Mouse (Mus musculus) brain, embryonic 18.5 days (tissue): ENCODE data around the gene 2610021A01Rik.
"Not testable (repeated sequence)": the region's sequence is repeated elsewhere in the genome, so short reads cannot be mapped to it uniquely, and the experiment has no call there.

Source experiments
- DNase-seq: peaks from one replicate; pipeline ENCODE4 v3.0.0-alpha.2; 2012; ENCODE audit warnings: low read depth, low spot score

2610021A01Rik gene

GRCm38 (mm10) chr7:41599034-41599813, at the start of gene 2610021A01Rik:
TSS of gene 2610021A01Rik (plus strand) at chr7:41599230.
- DNase-seq: peak; percentile 84

DNA sequence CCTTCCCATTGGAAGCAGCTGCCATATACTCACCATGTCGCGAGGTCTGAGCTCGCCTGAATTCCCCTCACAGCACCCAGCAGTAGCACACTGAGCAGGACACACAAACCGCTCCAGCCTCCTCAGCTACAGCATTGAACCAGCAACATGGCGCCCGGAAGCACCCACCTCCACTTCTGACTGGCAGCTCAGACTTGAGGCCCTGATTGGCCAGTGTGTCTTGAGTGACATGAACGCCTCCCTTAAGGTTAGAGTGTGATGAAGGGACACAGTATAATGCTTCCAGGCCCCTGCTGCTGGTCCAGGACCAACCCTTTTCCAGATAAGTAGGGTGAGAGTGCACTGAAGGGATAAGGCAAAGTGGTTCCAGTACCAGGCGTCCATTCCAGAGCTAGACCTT, 38.3 kb upstream of the 2610021A01Rik start:
- DNase-seq: no peak

DNA sequence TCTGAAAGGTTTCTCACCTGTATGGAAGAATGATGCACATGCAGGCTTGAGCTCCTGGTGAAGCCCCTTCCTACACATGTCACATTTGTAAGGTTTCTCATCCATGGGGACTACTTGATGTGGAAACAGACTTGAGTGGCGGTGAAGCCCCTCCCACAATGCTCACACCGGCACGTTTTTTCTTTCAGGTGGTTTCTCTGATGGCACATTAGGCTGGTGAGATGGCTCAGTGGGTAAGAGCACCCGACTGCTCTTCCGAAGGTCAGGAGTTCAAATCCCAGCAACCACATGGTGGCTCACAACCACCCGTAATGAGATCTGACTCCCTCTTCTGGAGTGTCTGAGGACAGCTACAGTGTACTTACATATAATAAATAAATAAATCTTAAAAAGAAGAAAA, 25.5 kb upstream of the 2610021A01Rik start, which contains the start of gene Gm6871:
Gene Gm6871 (minus strand): TSS at position 101 of the 400 bp plus-strand sequence.
- not testable (repeated sequence) for DNase-seq

DNA sequence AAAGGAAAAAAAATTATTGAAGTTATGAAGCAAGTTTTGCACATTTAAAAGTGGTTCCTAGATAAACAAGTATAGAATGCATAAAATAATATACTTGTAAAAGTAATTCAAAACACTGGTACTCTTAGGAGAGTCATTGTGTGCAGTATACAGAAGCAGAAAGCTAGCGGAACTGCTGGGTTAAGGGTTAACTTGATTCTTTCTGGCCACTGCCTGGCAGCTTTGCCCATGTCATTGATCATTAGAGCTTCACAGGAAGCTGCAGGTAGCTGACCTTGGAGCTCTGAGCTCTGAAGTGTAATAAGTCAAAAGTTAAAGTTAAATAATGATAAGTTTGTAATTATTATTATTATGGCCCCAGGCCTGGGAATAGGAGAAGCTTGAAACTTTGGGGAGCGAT, 21.1 kb upstream of the 2610021A01Rik start:
- DNase-seq: no peak

DNA sequence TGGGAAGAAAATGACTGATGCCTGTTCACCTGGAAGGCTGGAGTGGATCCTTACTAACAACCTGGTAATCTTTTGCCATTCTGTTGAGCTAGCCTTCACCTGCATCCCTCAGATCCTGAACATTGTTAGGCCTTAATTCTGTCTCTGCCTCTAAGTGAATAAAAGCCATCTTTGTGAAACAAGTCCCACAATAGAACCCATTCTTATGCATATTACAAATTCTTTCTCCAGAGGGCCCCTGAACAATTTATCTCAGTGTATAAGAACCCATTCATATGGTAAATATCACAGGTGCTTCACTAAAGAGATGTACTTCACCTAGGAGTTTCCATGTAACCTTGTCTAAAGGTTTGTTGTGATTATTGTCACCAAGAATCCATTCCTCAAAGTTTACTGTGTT, 17.0 kb upstream of the 2610021A01Rik start:
- no peak for DNase-seq

DNA sequence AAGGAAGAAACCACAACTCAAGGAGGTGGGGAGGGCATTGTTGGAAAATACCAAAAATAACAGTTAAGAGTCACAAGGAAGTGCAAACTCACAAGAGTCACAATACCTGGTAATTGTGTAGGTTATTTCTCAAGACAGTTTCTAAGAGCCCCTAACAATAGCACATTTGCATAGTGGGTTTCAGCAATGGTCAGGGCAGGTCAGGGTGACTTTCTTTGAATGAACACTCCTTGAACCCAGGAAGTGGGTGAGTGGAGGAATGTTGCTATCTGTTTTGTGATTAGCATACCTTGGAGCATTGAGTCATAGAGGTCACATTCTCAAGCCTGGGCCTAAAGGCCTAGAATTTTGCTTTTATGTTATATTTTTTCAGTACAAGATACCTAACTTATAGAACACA, 11.2 kb upstream of the 2610021A01Rik start:
- not testable (repeated sequence) for DNase-seq

DNA sequence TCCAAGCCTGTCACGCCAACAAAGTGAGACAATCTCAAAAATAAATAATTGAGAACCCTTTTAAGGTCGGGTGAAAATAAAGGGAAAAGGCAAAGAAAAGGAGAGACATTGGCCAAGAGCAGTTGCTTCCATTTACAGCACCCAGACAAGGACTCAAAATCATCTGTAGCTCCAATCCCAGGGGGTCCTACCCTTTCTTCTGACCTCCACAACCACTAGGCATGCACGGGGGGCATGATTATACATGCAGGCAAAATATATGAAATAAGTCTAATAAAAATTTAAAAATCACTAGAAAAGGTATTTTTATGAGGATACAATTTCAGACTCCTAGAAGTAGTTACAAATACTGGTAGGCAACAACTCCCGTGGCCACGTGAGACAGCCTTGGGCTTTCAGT, 415 bp upstream of the 2610021A01Rik start:
- DNase-seq: no peak

DNA sequence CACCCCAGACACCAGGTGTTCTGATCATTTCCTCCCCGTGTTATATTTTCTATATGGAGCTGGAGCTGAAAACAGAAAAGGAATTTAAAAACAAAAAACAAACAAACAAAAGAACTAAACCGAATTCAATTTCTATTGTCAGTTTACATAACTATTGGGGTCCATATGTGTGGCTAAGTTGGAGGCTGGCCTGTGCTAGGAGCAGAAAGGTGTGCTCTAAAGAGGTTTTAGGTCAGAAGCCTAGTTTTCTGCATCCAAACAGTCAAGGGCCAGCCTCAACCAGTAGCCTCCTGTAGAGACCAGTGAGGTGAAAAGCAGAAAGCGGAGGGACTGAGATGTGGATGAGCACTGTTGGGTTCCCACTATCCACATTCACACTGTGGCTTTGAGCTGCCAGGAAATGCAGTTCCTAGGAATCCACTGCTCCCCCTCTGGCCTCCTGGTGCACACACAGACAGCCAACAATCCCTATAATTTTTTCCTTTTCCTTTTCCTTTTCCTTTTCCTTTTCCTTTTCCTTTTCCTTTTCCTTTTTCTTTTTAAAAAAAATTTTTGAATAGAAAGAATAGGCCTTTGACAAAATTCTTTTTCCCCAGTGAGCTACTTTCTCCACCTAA, 1.0 kb downstream of the 2610021A01Rik start:
- DNase-seq: no peak

DNA sequence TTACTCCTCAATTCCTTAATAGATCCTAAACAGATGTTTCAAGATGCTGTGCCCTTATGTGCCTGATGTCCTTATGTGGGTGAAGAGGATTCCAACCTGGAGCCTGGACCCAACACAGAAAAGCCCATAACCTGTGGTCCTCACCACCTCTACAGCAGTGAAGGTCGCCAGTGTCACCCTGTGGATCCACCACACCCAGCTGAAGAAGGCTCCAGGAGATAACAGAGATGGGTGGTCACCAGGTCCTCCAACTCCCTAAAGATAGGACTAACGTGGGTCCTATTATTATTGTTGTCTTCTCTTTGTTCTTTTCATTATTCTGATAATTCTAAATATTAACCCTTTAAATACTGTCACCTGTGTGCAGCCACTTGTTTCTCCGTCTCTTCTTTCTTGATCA, 12.6 kb downstream of the 2610021A01Rik start:
- DNase-seq: no peak

DNA sequence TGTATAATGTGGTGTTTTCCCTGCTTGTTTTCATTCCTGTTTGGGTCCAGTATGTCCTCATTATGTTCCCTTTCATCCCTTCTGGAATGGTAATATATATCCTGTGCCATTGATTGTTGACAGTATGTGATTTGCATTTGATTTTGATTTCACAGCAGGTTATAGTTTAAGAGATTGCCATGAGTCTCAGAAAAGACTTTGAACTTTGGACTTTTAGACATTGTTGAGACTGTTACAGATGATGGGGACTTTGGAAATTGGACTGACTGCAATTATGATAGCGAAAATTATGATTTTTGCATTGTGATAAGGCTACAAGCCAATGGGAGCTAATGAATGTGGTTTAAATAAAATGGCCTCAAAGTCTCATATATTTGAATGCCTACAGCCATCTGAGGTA, 17.2 kb downstream of the 2610021A01Rik start:
- DNase-seq: not testable (repeated sequence)

DNA sequence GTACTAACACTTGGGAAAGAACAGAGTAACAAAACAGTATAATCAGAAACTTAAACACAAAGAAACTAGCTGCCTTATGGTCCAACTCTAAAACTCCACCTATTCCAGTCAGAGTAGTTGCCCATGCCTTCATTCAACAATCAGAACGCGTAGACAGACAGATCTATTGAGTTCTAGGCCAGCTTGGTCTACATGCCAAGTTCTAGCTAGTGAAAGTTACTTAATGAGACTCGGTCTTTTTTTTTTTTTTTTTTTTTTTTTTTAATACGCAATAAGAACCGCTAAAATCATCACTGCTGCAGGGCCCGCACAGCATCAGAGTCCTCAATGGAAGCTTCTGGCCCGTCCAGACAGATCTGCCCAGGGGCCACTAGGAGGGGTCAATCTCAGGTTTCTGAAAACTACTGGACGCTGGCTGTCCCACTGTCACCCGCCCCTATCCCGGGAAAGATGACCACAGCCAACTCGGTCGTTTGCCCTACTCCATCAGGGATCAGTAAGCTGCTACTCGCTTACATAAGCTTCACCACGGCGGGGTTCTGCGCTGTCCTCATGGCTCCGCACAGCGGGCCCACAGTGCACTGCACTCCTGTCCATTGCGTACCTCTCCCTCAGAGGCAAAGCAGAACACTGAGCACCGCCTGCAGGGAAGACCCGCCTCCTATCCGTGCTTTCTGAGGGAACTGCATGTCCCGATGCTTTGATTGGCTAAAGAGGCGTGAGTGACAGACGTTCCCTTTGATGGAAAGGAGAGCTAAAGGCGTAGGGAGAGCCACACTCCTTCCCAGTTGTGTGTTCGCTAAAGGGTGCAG, 33.6 kb downstream of the 2610021A01Rik start, which contains the start of gene Zfp788:
Gene Zfp788 (plus strand): TSS at position 795 of the 812 bp plus-strand sequence.
- peak; percentile 93 for DNase-seq

DNA sequence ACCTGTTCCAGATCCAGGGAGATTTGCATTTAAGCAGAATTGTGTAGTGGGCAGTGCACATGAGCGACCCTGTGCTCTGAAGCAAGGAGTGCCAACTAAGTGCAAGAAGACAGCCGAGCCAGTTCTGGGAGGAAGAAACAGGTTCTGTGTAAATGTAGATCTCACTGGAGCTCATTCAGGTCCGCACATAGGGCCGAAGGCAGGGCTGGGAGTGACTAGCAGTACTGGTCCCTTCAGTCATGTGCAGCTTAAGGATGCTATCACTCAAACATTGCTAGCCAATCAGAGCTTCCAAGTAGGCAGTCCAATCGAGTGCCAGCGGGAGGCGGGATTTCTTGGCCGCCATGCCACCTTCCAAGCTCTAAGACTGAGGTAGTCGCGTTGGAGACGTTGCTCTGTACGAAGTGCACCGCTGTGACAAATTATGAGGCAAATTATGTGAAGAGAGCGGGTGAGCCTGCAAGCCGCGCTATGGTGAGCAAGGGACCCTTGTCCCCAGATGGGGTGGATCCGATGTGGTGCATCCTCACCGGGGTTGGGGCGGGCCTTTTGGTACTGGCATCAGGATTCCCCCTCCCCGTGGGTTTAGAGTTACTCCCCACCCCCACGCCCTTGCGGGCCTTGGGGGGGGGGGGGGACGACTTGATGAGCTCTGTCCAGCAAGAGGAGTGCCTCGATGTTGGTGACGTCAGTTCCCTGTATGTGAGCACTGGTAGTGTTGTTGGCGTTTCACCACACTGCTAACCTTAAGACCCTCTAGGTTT, 34.4 kb downstream of the 2610021A01Rik start:
- DNase-seq: peak; percentile 91

DNA sequence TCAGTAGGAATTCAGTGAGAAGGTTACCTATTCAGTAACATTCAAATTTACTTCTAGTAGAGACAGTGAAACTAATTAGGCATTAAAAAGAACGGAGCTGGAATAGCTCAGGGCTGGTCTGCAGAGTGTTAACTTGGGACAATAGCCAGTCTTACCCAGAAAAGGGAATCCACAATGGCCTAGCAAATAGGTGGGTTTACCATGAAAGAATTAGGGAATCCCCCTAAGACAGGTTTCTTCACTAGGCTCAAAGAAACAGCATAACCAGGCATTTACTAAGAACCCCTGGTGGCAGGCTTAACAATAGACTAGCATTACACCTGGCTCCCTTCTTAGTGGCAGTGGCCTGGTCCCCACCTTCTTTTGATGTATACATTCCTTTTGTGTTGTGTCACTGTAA, 75.3 kb downstream of the 2610021A01Rik start:
- DNase-seq: not testable (repeated sequence)
